Mouse (Mus musculus) G1E-ER4 (cell line): ENCODE data around the gene Cacna1e. TPM values are rescaled to one million over a fixed set of nuclear protein-coding genes. Genes with fewer than 3 reads are reported as not detected.

Experiments used
- GATA1 ChIP-seq: IDR thresholded peaks from one replicate; pipeline ENCODE4 v1.8.0; 2012; ENCODE audit warnings: low read length, inconsistent platforms
- polyA plus RNA-seq: library from polyadenylated mRNA; stranded (reverse); fragments of >175 nt; gene quantifications from 2 replicates; pipeline ENCODE4 v1.2.3, GENCODE M21; 2012

The Cacna1e gene
- polyA plus RNA-seq, 1 experiment = not detected

GRCm38 (mm10) chr1:154657366-154657765, 226.9 kb downstream of the Cacna1e start:
- TF ChIP-seq GATA1 = no peak

- no peak for TF ChIP-seq GATA1
Measured at GRCm38 (mm10) chr1:154653951-154654350, 230.3 kb downstream of the Cacna1e start.

GRCm38 (mm10) chr1:154646156-154646950, 237.9 kb downstream of the Cacna1e start:
- TF ChIP-seq GATA1 = no peak

GRCm38 (mm10) chr1:154637821-154638220, 246.5 kb downstream of the Cacna1e start:
- TF ChIP-seq GATA1 = no peak

GRCm38 (mm10) chr1:154635766-154636165, 248.5 kb downstream of the Cacna1e start:
- no peak for TF ChIP-seq GATA1

- TF ChIP-seq GATA1 = no peak
Measured at GRCm38 (mm10) chr1:154632886-154633285, 251.4 kb downstream of the Cacna1e start.

- TF ChIP-seq GATA1 = no peak
Measured at GRCm38 (mm10) chr1:154622666-154623653, 261.3 kb downstream of the Cacna1e start.

GRCm38 (mm10) chr1:154617743-154618455, 266.4 kb downstream of the Cacna1e start:
- TF ChIP-seq GATA1 = no peak

- no peak for TF ChIP-seq GATA1
Measured at GRCm38 (mm10) chr1:154615759-154616158, 268.5 kb downstream of the Cacna1e start.

GRCm38 (mm10) chr1:154608516-154608915, 275.8 kb downstream of the Cacna1e start:
- no peak for TF ChIP-seq GATA1

GRCm38 (mm10) chr1:154607406-154607805, 276.9 kb downstream of the Cacna1e start:
- TF ChIP-seq GATA1 = no peak

- TF ChIP-seq GATA1 = no peak
Measured at GRCm38 (mm10) chr1:154605601-154606000, 278.7 kb downstream of the Cacna1e start.

GRCm38 (mm10) chr1:154603781-154604180, 280.5 kb downstream of the Cacna1e start:
- no peak for TF ChIP-seq GATA1

- no peak for TF ChIP-seq GATA1
Measured at GRCm38 (mm10) chr1:154602531-154602930, 281.8 kb downstream of the Cacna1e start.

GRCm38 (mm10) chr1:154582516-154582915, 301.8 kb downstream of the Cacna1e start:
- no peak for TF ChIP-seq GATA1

- TF ChIP-seq GATA1 = no peak
Measured at GRCm38 (mm10) chr1:154579929-154580328, 304.4 kb downstream of the Cacna1e start.

- TF ChIP-seq GATA1 = no peak
Measured at GRCm38 (mm10) chr1:154578748-154579147, 305.6 kb downstream of the Cacna1e start.
